Mouse (Mus musculus) heart, adult 8-10 months (tissue): ENCODE data around the gene Wdr20. TPM values are rescaled to one million over a fixed set of nuclear protein-coding genes. Genes with fewer than 3 reads are reported as not detected.

Source experiments
- DNase-seq: peaks from one replicate; pipeline ENCODE4 v3.0.0; 2022; ENCODE audit warnings: low spot score
- total RNA-seq, 4 experiments: library from RNA; stranded (reverse); gene quantifications; 2 replicates each; pipeline ENCODE4 v1.2.4; 2022

Gene Wdr20
- total RNA-seq, 4 experiments from 2014 or later = 30.9 to 36.7 (median 32.3) TPM

DNA sequence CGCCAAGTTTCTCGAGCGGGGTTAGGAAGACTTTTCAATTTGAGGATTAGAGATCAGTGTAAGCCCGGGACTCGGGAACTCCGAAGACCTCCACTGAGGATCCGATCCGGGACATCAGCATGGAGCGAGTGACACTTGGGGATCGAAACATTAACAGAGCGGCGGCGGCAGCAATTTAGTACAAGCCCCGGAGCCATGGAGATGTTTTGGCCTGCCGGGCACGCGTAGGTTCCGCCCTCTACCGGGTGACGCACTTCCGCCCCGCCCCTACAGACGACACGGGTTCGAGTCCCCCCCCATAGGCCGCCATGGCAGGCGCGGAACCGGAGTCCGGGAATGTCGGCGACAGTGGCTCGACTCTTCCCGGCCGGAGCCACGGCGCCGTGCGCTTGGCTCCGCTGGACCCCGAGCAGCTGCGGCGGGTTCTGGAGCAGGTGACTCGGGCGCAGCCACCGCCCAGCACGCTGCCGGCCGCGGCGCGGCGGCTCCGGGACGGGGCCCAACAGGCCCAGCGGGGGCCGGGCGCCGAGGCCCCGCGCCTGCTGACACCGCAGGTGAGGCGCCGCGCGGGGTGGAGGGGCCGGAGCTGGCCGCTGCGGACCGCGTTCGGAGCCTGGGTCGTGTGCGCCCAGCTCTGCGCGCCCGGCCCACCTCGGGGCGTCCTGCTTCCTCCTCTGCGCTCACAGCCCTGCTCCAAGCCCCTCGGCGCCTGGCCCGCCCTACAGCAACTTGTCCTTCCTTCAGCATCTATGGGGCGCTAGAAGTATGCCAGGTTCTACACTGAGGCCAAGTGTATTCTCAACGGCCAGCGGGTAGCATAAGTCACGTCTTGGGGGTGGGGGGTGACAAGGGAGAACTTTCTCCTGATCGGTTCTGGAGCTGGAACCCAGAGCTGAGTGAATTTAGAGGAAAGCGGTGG, 112.5 kb downstream of the Wdr20 start, which contains the start of gene Zfp839:
Gene Zfp839 (plus strand): TSS at position 244 of the 919 bp plus-strand sequence.
- DNase-seq = peak; percentile 86

DNA sequence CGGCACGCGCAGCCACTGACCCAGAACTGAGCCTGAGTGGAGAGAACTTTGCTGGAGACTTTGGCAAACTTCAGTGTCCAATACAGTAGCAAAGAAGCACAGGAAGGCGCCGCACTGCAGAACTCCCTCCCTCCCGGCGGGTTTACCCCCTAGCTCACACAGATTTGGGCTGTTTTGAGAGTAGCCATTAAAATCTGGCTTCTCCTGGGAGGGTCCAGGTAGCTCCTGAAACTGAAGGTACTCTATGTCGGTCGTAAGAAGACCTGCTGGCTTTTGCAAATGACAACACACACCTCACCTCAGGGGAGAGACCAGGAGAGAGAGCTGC, 113.1 kb downstream of the Wdr20 start:
- DNase-seq = no peak

DNA sequence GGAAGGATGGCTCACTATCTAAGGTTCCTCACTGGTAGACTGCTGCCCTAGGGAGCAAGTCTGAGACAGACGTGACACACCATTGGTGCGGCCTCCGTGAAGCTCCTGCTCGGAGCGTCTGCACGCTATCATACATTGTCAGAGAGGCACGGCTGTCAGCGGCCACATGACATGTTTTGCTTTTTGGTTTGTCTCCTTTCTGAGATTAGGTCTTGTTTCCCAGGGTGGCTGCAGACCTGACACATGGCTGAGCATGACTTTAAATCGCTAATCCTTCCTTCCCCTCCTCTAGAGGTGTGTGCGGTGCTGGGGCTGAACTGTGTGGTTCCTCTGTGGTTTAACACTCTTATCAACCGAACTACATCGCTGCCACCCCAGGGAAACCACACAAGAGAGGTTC, 113.7 kb downstream of the Wdr20 start:
- no peak for DNase-seq

DNA sequence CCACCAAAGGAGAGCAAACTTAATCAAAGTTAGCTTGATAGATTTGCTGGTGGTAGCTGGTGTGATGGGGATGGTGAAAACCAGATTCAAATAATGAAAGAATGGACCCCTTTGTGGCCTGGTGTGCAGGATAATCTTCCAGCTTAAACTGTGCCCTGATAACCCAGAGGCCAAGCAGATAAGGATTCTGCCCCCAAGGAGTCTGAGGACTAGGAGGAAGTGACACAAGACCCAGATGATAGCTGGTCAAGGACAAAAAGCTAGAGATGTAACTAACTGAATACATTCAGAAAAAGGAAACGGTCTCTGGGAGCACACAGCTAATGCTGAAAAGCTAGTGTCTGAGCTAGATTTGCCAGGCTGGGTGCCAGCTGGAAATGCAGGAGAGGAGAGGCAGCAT, 114.2 kb downstream of the Wdr20 start:
- DNase-seq = no peak

Other genes with a start within 250 kb of the Wdr20 start
- 100 to 1,000 TPM; 116 to 156 (median 139) TPM for gene Dync1h1, start 136.5 kb upstream of the Wdr20 start, total RNA-seq
- not detected for gene 1700001K19Rik, start 55.3 kb upstream of the Wdr20 start, total RNA-seq
- 100 to 1,000 TPM; 124 to 228 (median 180) TPM for gene Hsp90aa1, start 35.2 kb upstream of the Wdr20 start, total RNA-seq
- under 1 TPM; 0.50 to 0.80 (median 0.70) TPM for gene Mok, start 103.0 kb downstream of the Wdr20 start, total RNA-seq
- gene Zfp839, start 112.3 kb downstream of the Wdr20 start, total RNA-seq = 10 to 100 TPM; 10.5 to 12.1 (median 11.1) TPM
- 10 to 100 TPM; 21.7 to 28.5 (median 27.8) TPM for gene Cinp, start 151.2 kb downstream of the Wdr20 start, total RNA-seq
- 1 to 10 TPM; 4.9 to 5.8 (median 5.3) TPM for gene Tecpr2, start 151.3 kb downstream of the Wdr20 start, total RNA-seq
- gene Ankrd9, start 241.1 kb downstream of the Wdr20 start, total RNA-seq = 10 to 100 TPM; 61.3 to 73.8 (median 68.6) TPM